In the genomic region with DNA sequence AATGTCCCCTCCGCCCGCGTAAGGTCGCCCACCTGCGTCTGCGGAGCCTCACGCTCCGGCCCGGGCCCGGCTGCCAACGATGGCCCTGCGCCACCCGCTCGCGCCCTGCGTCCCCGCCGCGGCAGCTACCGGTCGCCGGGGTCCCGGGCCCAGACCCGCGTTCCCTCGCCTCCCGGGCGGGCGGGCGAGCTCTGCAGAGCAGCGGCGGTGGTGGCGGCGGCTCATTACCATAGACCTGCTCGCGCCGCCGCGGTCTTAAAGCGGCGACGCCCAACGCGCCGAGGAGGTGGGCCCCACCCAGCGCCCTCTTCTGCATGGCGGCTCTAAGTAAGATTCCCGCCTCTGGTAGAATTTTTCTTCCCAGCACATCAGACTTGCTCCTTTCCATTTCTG, we compare ENCODE assay signal across 8 mouse cellular contexts. TPM values are rescaled to one million over a fixed set of nuclear protein-coding genes. Genes with fewer than 3 reads are reported as not detected.
DNase-seq lines count a peak whose midpoint lies in the region; ATAC-seq lines count a peak whose summit lies in the region.

No protein-coding gene starts in this region.

- DNase-seq in adrenal gland, postnatal 36 days, result peak; percentile 81 to 89
- peak; percentile 92 for DNase-seq in embryo, embryonic 10.5 days (ENCODE audit: low spot score)
- DNase-seq in gastrocnemius, postnatal 25 days, result peak; percentile 69
- peak; percentile 80 to 90 for DNase-seq in left cerebral cortex, postnatal 10 days (ENCODE audit: extremely low spot score in 1 of 2, low spot score in 2 of 2)
- peak; percentile 86 for DNase-seq in right cerebral cortex, postnatal 25 days
- DNase-seq in urinary bladder, postnatal 36 days (ENCODE audit: low spot score in 2 of 2), result peak; percentile 46 to 67

- ATAC-seq in inflammation-experienced regulatory T-cells, adult 6 months, result peak; percentile 92

- H3K9me3 ChIP-seq in megakaryocyte, embryonic 14.5 days, result peaks cover 36% of the 10 kb centered on the region

- H3K36me3 ChIP-seq in megakaryocyte, embryonic 14.5 days (replicated peaks; ENCODE audit: low read length), result peaks cover 17% of the 10 kb centered on the region

- H3K4me3 ChIP-seq in megakaryocyte, embryonic 14.5 days (replicated peaks), result peak overlapping the region; percentile 91

- peaks cover 38% of the 10 kb centered on the region for H3K4me1 ChIP-seq in megakaryocyte, embryonic 14.5 days

- H3K27me3 ChIP-seq in megakaryocyte, embryonic 14.5 days (replicated peaks), result peaks cover 78% of the 10 kb centered on the region

- intact Hi-C loops in left cerebral cortex, postnatal 10 days (cut with DNase I), result no loop called here

RNA-seq across cellular contexts. Expression of a gene that starts 0.5 kb away (rescaled TPM):
- total RNA-seq in adrenal gland, postnatal 36 days (2021), result 1 to 10 TPM; 5.6 to 8.1 TPM
- total RNA-seq in gastrocnemius, postnatal 25 days (2021), result 1 to 10 TPM; 4.8 to 5.9 TPM
- polyA plus RNA-seq in inflammation-experienced regulatory T-cells, adult 6 months (2017; shearing (Covaris generic)), result under 1 TPM; 0.35 to 0.52 (median 0.37) TPM
- total RNA-seq in left cerebral cortex, postnatal 10 days (2021), result 100 to 1,000 TPM; 168 to 169 TPM
- 7.8 TPM in 2 replicates for polyA plus RNA-seq in megakaryocyte, embryonic 14.5 days (2012; ENCODE audit: insufficient read depth, low replicate concordance)

RNA-seq across cellular contexts. Expression of a gene that starts 29.2 kb away (rescaled TPM):
- 100 to 1,000 TPM; 185 to 210 TPM for total RNA-seq in adrenal gland, postnatal 36 days (2021)
- total RNA-seq in gastrocnemius, postnatal 25 days (2021), result 100 to 1,000 TPM; 105 to 114 TPM
- 100 to 1,000 TPM; 156 to 182 (median 163) TPM for polyA plus RNA-seq in inflammation-experienced regulatory T-cells, adult 6 months (2017; shearing (Covaris generic))
- 100 to 1,000 TPM; 212 to 216 TPM for total RNA-seq in left cerebral cortex, postnatal 10 days (2021)
- 65.4 and 129 TPM in 2 replicates for polyA plus RNA-seq in megakaryocyte, embryonic 14.5 days (2012; ENCODE audit: insufficient read depth, low replicate concordance)

RNA-seq across cellular contexts. Expression of a gene that starts 32.2 kb away (rescaled TPM):
- 1 to 10 TPM; 1.0 to 1.6 TPM for total RNA-seq in adrenal gland, postnatal 36 days (2021)
- total RNA-seq in gastrocnemius, postnatal 25 days (2021), result under 1 TPM in 1 of 2 experiments, not detected in 1; 0.32 TPM
- 10 to 100 TPM in 1 of 3 experiments, 1 to 10 TPM in 2; 1.2 to 17.5 (median 4.1) TPM for polyA plus RNA-seq in inflammation-experienced regulatory T-cells, adult 6 months (2017; shearing (Covaris generic))
- total RNA-seq in left cerebral cortex, postnatal 10 days (2021), result 1 to 10 TPM; 6.9 to 10.0 TPM
- 54.5 and 57.7 TPM in 2 replicates for polyA plus RNA-seq in megakaryocyte, embryonic 14.5 days (2012; ENCODE audit: insufficient read depth, low replicate concordance)

RNA-seq across cellular contexts. Expression of a gene that starts 51.1 kb away (rescaled TPM):
- not detected for total RNA-seq in adrenal gland, postnatal 36 days (2021)
- not detected for total RNA-seq in gastrocnemius, postnatal 25 days (2021)
- not detected for polyA plus RNA-seq in inflammation-experienced regulatory T-cells, adult 6 months (2017; shearing (Covaris generic))
- not detected for total RNA-seq in left cerebral cortex, postnatal 10 days (2021)
- polyA plus RNA-seq in megakaryocyte, embryonic 14.5 days (2012; ENCODE audit: insufficient read depth, low replicate concordance), result not detected in 2 replicates

Comparison
In these comparisons a context has a peak if more than half of its experiments do, and no peak if none do; other contexts are left out.
1. Peak in every context shown above with its lines: DNase-seq, ATAC-seq and H3K4me3 ChIP-seq.
2. RNA of a gene that starts 0.5 kb away (total RNA-seq): 168 to 169 TPM in left cerebral cortex, postnatal 10 days; 5.6 to 8.1 TPM in adrenal gland, postnatal 36 days and 4.8 to 5.9 TPM in gastrocnemius, postnatal 25 days; every median in the first group is over 10 times any median in the second.